Mouse (Mus musculus) embryonic facial prominence, embryonic 13.5 days (tissue): ENCODE data around the gene Naa11. TPM values are rescaled to one million over a fixed set of nuclear protein-coding genes. Genes with fewer than 3 reads are reported as not detected.

Experiments
- ATAC-seq: fragments of 200-750 bp; cut with Nextera tagmentation; 2 replicates; pipeline ENCODE4 v1.8.0; 2017; ENCODE audit warnings: low read depth; ENCODE audit not compliant: insufficient number of reproducible peaks, insufficient read depth, low FRiP score, low TSS enrichment
- H3K27ac ChIP-seq: fragments of 300-500 bp; sonication (generic); 2 replicates; pipeline ENCODE4 v1.5.1; 2015; ENCODE audit warnings: moderate library complexity, mild to moderate bottlenecking, inconsistent platforms
- H3K27me3 ChIP-seq: fragments of 300-500 bp; sonication (generic); 2 replicates; pipeline ENCODE4 v1.6.1; 2015; ENCODE audit warnings: mild to moderate bottlenecking, inconsistent platforms
- H3K36me3 ChIP-seq: fragments of 300-500 bp; sonication (generic); 2 replicates; pipeline ENCODE4 v1.6.1; 2015; ENCODE audit warnings: mild to moderate bottlenecking, inconsistent platforms
- H3K4me1 ChIP-seq: fragments of 300-500 bp; sonication (generic); 2 replicates; pipeline ENCODE4 v1.6.1; 2015; ENCODE audit warnings: inconsistent platforms
- H3K4me2 ChIP-seq: fragments of 300-500 bp; sonication (generic); 2 replicates; pipeline ENCODE4 v1.6.1; 2015; ENCODE audit warnings: moderate library complexity, mild to moderate bottlenecking, inconsistent platforms
- H3K4me3 ChIP-seq: fragments of 300-500 bp; sonication (generic); 2 replicates; pipeline ENCODE4 v1.5.1; 2015; ENCODE audit warnings: mild to moderate bottlenecking, inconsistent platforms
- H3K9ac ChIP-seq: fragments of 300-500 bp; sonication (generic); 2 replicates; pipeline ENCODE4 v1.6.1; 2015; ENCODE audit warnings: mild to moderate bottlenecking, inconsistent platforms
- H3K9me3 ChIP-seq: fragments of 300-500 bp; sonication (generic); 2 replicates; pipeline ENCODE4 v1.6.1; 2016; ENCODE audit warnings: inconsistent platforms
- WGBS: fragments of 180-500 bp; shearing (Covaris S2); methylation state at CpG from one replicate; pipeline ENCODE4 v1.1.7; 2015; ENCODE audit warnings: mixed read lengths; 5-methylcytosine and 5-hydroxymethylcytosine counted together
- polyA plus RNA-seq: library from polyadenylated mRNA; unstranded; fragments of >200 nt; fragmentation: Nextera tagmentation; extraction: Ambion mirVana; gene quantifications from 2 replicates; pipeline ENCODE4 v1.2.1, GENCODE M21; 2015

Naa11 gene
- polyA plus RNA-seq = not detected in 2 replicates

DNA sequence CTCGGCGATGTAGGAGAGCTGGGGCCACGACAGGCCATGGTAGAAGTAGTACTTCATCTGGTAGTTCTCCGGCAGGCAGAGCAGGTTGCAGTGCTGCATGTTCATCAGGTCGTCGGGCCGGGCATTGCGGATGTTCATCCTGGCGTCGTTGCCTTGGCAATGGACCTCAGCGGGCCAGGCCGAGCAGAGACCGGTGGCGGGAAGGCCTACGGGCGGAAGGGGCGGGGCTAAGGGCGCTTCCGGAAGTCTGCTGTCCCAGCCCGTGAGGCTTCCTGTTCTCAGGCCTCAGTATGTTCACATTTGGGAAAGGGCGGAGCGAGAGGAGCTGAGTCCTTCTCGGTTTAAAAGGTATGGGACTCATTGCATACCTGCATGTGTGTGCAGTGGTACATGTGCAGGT lies at the start of gene Naa11:
Naa11 (minus strand) TSS at position 220 of the 400 bp plus-strand sequence.
- H3K4me1 ChIP-seq = no peaks in the 10 kb centered on the region
- 0 out of 2 replicates have a peak, but pooled peaks have one; percentile 20 for ATAC-seq
- no peaks in the 10 kb centered on the region for H3K9me3 ChIP-seq
- no peak within 1 kb of the TSS for H3K27ac ChIP-seq
- WGBS = 95% methylated on average over 23 of the region's 23 CpGs
- H3K27me3 ChIP-seq = no peaks in the 10 kb centered on the region
- H3K4me3 ChIP-seq = no peak within 1 kb of the TSS
- H3K9ac ChIP-seq = no peak within 1 kb of the TSS
- H3K36me3 ChIP-seq = no peaks in the 10 kb centered on the region
- H3K4me2 ChIP-seq = no peak within 1 kb of the TSS

DNA sequence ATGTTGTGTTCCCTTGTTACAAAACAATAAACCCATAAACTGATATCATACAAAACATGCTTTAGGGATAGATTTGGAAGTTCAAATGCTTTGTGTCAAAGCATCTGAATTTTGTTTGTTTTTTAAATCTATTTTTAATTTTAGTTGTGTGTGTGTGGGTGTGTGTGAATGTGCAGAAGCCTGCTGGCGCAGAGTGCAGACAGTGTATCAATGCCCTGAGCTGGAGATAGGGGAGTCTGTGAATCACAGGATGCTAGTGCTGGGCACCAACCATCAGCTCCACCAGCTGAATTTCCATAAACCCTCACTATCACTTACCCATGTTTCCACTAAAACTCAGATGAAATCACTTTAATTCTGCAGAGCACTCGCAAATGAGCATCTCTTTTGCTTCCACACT lies 40.3 kb upstream of the Naa11 start:
- Histone ChIP-seq H3K27me3 (no peaks in the 10 kb centered on the region), H3K9me3 (no peaks in the 10 kb centered on the region), H3K9ac (no peak overlapping the region), H3K27ac (no peak overlapping the region), H3K4me1 (no peaks in the 10 kb centered on the region), H3K36me3 (no peaks in the 10 kb centered on the region), H3K4me3 (no peak overlapping the region), H3K4me2 (no peak overlapping the region)
- WGBS = 90% methylated on average over 2 of the region's 2 CpGs
- no peak for ATAC-seq

DNA sequence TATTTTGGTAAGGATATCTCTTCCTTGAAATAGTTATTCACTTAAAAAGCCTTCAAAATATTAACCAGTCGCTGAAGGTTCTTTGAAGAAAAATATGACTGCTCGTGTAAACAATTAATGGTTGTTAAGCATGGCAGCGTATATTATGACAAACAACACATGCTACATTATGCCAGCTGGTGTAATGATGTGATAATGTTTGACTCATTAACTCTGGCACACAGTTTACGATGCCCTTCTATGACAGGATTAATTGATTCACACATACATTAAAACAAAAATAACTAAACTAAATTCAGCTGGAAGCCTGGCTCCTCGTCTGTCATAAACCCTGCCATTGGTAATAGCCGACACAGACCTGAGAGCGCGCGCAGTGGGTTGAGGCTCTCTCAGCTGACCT lies 37.8 kb upstream of the Naa11 start:
- Histone ChIP-seq H3K27ac (no peak overlapping the region), H3K9me3 (no peaks in the 10 kb centered on the region), H3K9ac (no peak overlapping the region), H3K36me3 (no peaks in the 10 kb centered on the region), H3K4me1 (no peaks in the 10 kb centered on the region), H3K4me2 (no peak overlapping the region), H3K27me3 (no peaks in the 10 kb centered on the region), H3K4me3 (no peak overlapping the region)
- no peak for ATAC-seq
- WGBS = 88% methylated on average over 9 of the region's 9 CpGs

DNA sequence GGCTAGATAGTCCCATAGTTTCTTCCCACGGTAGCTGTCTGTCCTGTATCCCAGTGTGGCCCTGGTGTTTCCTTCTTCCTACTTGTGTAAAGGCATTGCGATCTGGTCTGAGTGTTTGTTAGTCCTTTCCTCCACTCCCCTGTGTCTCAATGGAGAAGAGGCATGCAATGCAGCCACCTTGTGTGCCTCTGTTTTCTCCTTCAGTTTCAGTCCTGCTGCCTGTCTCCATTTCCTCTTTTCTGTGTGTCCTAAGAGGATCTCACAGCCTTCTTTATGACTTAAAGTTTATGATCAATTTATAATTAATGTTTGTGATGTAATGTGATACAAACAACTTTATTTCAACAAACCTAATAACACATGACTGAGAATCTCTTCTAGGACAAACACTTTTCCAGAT lies 29.5 kb upstream of the Naa11 start:
- Histone ChIP-seq H3K36me3 (no peaks in the 10 kb centered on the region), H3K4me2 (no peak overlapping the region), H3K4me3 (no peak overlapping the region), H3K9ac (no peak overlapping the region), H3K9me3 (no peaks in the 10 kb centered on the region), H3K4me1 (no peaks in the 10 kb centered on the region), H3K27ac (no peak overlapping the region), H3K27me3 (no peaks in the 10 kb centered on the region)
- 86% methylated on average over 2 of the region's 2 CpGs for WGBS
- ATAC-seq = no peak

DNA sequence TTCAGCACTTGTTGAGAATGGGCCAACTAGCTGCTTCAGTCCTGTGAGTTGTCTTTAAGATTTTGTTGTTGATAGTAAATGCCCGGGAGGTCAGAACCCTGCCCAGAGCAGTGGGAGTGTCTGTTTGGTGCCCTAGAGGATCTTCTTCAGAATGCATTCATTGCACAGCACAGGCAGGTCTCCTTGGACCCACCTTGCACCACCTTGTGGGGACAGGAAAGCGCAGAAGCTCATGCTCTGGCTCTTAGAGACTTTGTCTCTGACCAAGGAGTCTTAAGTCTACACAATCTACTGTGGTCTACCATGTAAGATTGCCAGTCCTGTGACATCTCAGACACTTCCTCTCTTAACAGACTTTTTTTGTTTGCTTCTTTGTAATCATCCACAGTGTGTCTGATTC lies 25.0 kb upstream of the Naa11 start:
- no peak overlapping the region for H3K9ac ChIP-seq
- no peak for ATAC-seq
- H3K4me1 ChIP-seq = no peaks in the 10 kb centered on the region
- no peaks in the 10 kb centered on the region for H3K9me3 ChIP-seq
- H3K4me2 ChIP-seq = no peak overlapping the region
- no peaks in the 10 kb centered on the region for H3K36me3 ChIP-seq
- no peak overlapping the region for H3K4me3 ChIP-seq
- 60% methylated on average over 2 of the region's 2 CpGs for WGBS
- no peak overlapping the region for H3K27ac ChIP-seq
- H3K27me3 ChIP-seq = no peaks in the 10 kb centered on the region

DNA sequence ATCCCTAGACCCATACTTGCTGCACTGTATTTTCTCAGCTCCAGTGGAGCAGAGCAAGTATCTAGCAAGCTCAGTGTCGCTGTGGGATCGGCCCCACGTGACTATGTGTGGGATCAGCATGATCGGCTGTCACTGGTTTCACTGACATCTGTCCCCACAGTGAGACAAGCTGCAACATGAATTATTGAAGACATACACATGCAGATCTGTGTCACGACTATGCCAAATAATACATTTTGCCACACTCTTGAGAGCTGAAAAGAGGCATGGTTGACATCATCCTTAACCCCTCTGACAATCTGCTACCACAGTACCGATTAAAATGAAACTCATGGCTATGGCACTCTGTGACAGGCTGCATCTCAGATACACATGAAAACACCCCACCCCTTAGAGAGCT lies 23.7 kb upstream of the Naa11 start:
- 79% methylated on average over 6 of the region's 6 CpGs for WGBS
- H3K27me3 ChIP-seq = no peaks in the 10 kb centered on the region
- no peak overlapping the region for H3K4me3 ChIP-seq
- H3K9ac ChIP-seq = no peak overlapping the region
- no peaks in the 10 kb centered on the region for H3K4me1 ChIP-seq
- no peaks in the 10 kb centered on the region for H3K36me3 ChIP-seq
- no peaks in the 10 kb centered on the region for H3K9me3 ChIP-seq
- no peak overlapping the region for H3K4me2 ChIP-seq
- H3K27ac ChIP-seq = no peak overlapping the region
- ATAC-seq = no peak

DNA sequence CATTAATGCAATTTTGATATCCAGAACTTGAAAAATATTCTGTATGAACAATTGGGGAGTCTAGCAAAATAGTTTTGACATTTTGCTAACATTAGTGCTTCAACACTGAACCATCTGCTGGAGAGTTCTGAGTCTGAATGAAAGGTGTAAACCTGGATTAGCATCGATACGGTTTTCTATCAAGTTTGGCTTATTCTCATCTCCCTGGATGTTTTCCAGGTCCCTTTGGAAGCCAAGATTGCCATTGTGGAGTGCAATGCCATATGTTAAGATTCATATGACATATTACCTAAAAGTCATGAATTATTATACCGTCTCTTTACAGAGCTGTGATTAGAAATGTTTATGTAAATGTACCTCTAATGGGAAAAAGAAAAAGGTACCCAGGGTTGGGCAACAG lies 21.5 kb upstream of the Naa11 start:
- 77% methylated on average over 3 of the region's 3 CpGs for WGBS
- no peak for ATAC-seq
- Histone ChIP-seq H3K4me2 (no peak overlapping the region), H3K27me3 (no peaks in the 10 kb centered on the region), H3K4me1 (no peaks in the 10 kb centered on the region), H3K27ac (no peak overlapping the region), H3K9ac (no peak overlapping the region), H3K4me3 (no peak overlapping the region), H3K36me3 (no peaks in the 10 kb centered on the region), H3K9me3 (no peaks in the 10 kb centered on the region)

DNA sequence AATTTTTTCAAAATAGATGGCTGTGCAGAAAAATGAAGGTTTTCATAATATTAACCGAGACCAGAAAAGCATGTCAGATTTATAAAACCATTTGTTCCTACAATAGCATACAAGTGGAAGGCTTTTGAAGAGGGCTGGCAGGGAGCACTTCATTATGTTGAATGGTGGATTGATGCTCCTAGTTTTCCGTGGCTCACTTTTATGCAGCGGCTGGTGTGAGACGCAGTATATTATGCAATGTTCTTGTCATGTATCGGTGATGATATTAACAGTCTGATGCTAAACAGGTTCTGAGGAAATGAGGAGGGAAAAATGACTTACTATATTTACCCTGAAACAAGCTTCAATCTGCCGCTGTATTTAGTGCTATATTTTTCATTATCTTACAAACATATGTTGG lies 18.0 kb upstream of the Naa11 start:
- H3K9ac ChIP-seq = no peak overlapping the region
- no peak overlapping the region for H3K4me3 ChIP-seq
- no peaks in the 10 kb centered on the region for H3K9me3 ChIP-seq
- H3K4me2 ChIP-seq = no peak overlapping the region
- ATAC-seq = no peak
- H3K4me1 ChIP-seq = no peaks in the 10 kb centered on the region
- H3K27ac ChIP-seq = no peak overlapping the region
- H3K27me3 ChIP-seq = no peaks in the 10 kb centered on the region
- 88% methylated on average over 6 of the region's 6 CpGs for WGBS
- no peaks in the 10 kb centered on the region for H3K36me3 ChIP-seq

DNA sequence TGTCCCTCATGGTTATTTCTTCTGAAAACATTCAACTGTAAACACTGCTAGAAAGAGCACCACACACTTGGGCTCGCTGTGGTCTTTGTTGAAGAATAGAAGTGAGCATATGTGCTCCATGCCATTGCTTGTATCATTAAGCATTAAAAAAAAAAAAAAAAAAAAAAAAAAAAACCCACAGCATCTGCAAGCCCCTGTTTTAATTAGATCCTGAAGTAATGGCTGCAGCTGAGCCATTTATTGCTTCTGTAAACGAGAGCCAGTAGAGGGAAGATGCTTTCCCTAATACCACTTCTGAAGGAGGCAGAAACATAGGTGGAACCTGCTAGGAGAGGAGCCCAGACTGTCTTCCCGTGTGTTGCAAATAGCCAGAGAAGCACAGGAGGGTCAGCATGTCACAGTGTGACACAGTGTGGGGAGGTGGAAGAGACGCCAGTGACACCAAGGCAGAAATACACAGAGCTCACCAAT lies 17.1 kb upstream of the Naa11 start:
- no peak for ATAC-seq
- Histone ChIP-seq H3K27ac (no peak overlapping the region), H3K4me1 (no peaks in the 10 kb centered on the region), H3K9me3 (no peaks in the 10 kb centered on the region), H3K27me3 (no peaks in the 10 kb centered on the region), H3K36me3 (no peaks in the 10 kb centered on the region), H3K4me2 (no peak overlapping the region), H3K9ac (no peak overlapping the region), H3K4me3 (no peak overlapping the region)
- 59% methylated on average over 4 of the region's 4 CpGs for WGBS

DNA sequence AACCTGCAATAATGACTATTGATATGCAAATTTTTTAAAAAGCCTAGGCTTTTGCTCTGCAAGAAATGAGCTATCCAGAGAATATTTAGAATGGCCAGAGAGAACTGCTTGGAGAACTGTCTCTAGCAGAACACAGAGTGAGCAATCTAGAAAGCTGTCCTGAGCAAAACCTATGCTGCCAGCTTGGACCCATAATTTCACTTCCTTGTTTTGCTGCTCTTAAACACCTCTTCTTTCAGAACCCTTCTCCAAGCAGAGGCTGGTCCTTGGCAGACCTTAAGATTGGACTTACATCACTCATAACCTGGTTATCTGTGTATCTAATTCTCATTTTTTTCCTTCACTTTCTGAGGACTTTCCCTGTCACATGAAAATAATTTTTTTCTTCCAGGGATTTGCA lies 8.9 kb upstream of the Naa11 start:
- Histone ChIP-seq H3K36me3 (no peaks in the 10 kb centered on the region), H3K9me3 (no peaks in the 10 kb centered on the region), H3K27ac (no peak overlapping the region), H3K9ac (no peak overlapping the region), H3K4me3 (no peak overlapping the region), H3K4me2 (no peak overlapping the region), H3K4me1 (no peaks in the 10 kb centered on the region), H3K27me3 (no peaks in the 10 kb centered on the region)
- no peak for ATAC-seq

DNA sequence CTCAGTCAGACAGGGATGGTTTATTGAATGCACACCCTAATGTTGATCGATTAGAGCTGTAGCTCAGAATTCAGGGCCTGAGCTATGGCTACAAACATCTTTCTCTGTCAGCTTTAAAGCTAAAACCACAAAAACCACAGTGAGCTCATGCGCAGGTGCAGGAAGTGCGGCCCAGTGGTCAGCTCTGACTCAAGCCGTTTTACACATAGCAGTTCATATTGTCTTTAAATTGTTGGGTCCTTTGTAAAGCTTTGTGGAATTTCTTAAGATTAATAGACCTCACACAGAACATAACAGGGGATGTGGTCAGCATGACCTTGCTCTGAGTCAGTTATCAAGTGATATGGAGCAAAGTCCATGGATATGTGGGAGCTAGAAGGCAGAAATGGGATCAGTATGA lies 5.4 kb upstream of the Naa11 start:
- Histone ChIP-seq H3K27ac (no peak overlapping the region), H3K4me1 (no peaks in the 10 kb centered on the region), H3K4me3 (no peak overlapping the region), H3K36me3 (no peaks in the 10 kb centered on the region), H3K27me3 (no peaks in the 10 kb centered on the region), H3K4me2 (no peak overlapping the region), H3K9ac (no peak overlapping the region), H3K9me3 (no peaks in the 10 kb centered on the region)
- no peak for ATAC-seq
- WGBS = 91% methylated on average over 4 of the region's 4 CpGs

DNA sequence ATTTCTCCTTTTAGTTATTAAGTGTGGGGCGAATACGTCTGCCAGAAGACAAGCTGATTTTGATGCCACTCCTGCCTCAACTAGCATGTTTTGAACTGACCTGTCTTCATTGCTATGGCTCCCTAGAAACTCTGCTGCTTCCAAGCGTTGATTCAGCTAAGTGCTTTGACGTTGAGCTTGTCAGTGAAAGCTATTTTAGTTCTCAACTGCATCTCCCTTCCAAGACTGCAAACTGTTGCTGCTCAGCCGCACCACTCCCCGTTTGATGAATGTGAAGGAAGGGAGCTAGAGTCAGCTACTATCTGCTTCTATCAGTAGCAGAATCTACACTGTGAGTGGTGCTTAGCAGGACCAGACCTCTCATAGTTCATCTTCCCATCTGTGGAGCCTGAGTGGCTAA lies 4.6 kb downstream of the Naa11 start:
- Histone ChIP-seq H3K4me1 (no peaks in the 10 kb centered on the region), H3K36me3 (no peaks in the 10 kb centered on the region), H3K4me2 (no peak overlapping the region), H3K4me3 (no peak overlapping the region), H3K27me3 (no peaks in the 10 kb centered on the region), H3K9me3 (no peaks in the 10 kb centered on the region), H3K27ac (no peak overlapping the region), H3K9ac (no peak overlapping the region)
- no peak for ATAC-seq
- 76% methylated on average over 6 of the region's 6 CpGs for WGBS

DNA sequence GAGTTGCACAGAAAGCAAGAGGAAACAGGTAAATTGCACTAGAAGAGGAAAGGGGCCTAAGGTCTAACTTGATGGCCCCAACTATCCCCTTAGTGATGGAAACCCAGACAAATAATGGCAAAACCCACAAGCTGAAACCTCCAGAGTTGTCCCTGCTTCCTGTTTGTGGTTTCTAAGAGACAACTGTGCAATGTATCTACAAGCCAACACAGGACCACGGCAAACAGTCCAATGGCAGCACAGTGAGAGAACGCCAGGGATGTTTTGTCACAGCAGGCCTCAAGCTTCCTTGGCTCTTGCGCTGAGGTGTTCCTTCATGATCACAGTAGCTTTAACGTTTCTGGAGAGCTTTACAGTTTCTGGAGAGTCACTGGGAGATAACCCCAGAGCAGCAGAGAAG lies 7.8 kb downstream of the Naa11 start:
- WGBS = 80% methylated on average over 4 of the region's 4 CpGs

More for the DNA sequence above, 7.8 kb downstream of the Naa11 start:
- H3K4me2 ChIP-seq = no peak overlapping the region
- H3K27ac ChIP-seq = no peak overlapping the region
- H3K9me3 ChIP-seq = no peaks in the 10 kb centered on the region
- no peak overlapping the region for H3K9ac ChIP-seq
- H3K4me3 ChIP-seq = no peak overlapping the region
- H3K4me1 ChIP-seq = no peaks in the 10 kb centered on the region
- no peaks in the 10 kb centered on the region for H3K27me3 ChIP-seq
- no peak for ATAC-seq
- no peaks in the 10 kb centered on the region for H3K36me3 ChIP-seq
